Mouse (Mus musculus): Measurements from ENCODE around the gene Rnf39. TPM values are rescaled to one million over a fixed set of nuclear protein-coding genes. Genes with fewer than 3 reads are reported as not detected.
"Not testable (repeated sequence)": the region's sequence is repeated elsewhere in the genome, so short reads cannot be mapped to it uniquely, and the experiment has no call there.

The Rnf39 gene
- polyA plus RNA-seq, 1 experiment = not detected

GRCm38 (mm10) chr17:36988475-36988874 is 45.8 kb downstream of the Rnf39 start:
- Histone ChIP-seq H3K4me1 (ENCODE audit: control insufficient read depth, insufficient read depth, low read length) (peaks cover 4% of the 10 kb centered on the region; the same call in 1 of the 2 replicates), H3K27ac (ENCODE audit: insufficient read depth, low read depth, low read length) (no peak overlapping the region), H3K4me3 (ENCODE audit: insufficient read depth, low read depth, low read length) (no peak overlapping the region)
- TF ChIP-seq CTCF (IDR thresholded peaks at IDR 0.05; ENCODE audit: insufficient read depth, low read depth, low read length) (no peak), POLR2A (IDR thresholded peaks at IDR 0.05; ENCODE audit: insufficient read depth, low read depth, low read length) (no peak)
- 17% methylated on average over 24 of the region's 24 CpGs for WGBS

GRCm38 (mm10) chr17:36989437-36989836 is 46.7 kb downstream of the Rnf39 start, which contains the start of gene H2-M5:
H2-M5 (minus strand) TSS chr17:36989537.
- H3K4me1 ChIP-seq (ENCODE audit: control insufficient read depth, insufficient read depth, low read length) = peaks cover 4% of the 10 kb centered on the region; the same call in 1 of the 2 replicates
- 37% methylated on average over 5 of the region's 5 CpGs for WGBS
- no peak within 1 kb of the TSS for H3K27ac ChIP-seq (ENCODE audit: insufficient read depth, low read depth, low read length)
- no peak within 1 kb of the TSS for H3K4me3 ChIP-seq (ENCODE audit: insufficient read depth, low read depth, low read length)
- TF ChIP-seq CTCF (IDR thresholded peaks at IDR 0.05; ENCODE audit: insufficient read depth, low read depth, low read length) (no peak), POLR2A (IDR thresholded peaks at IDR 0.05; ENCODE audit: insufficient read depth, low read depth, low read length) (no peak)

- H3K27ac ChIP-seq (ENCODE audit: insufficient read depth, low read depth, low read length); H3K4me3 ChIP-seq (ENCODE audit: insufficient read depth, low read depth, low read length); H3K4me1 ChIP-seq (ENCODE audit: control insufficient read depth, insufficient read depth, low read length): not testable (repeated sequence)
- 88% methylated on average over 6 of the region's 6 CpGs for WGBS
Observed at GRCm38 (mm10) chr17:36990630-36991029, 47.9 kb downstream of the Rnf39 start.

GRCm38 (mm10) chr17:36992336-36993104 is 49.8 kb downstream of the Rnf39 start:
- peaks cover 4% of the 10 kb centered on the region; the same call in 1 of the 2 replicates for H3K4me1 ChIP-seq (ENCODE audit: control insufficient read depth, insufficient read depth, low read length)
- 75% methylated on average over 3 of the region's 3 CpGs for WGBS
- no peak overlapping the region for H3K4me3 ChIP-seq (ENCODE audit: insufficient read depth, low read depth, low read length)
- no peak for TF ChIP-seq POLR2A (IDR thresholded peaks at IDR 0.05; ENCODE audit: insufficient read depth, low read depth, low read length)
- TF ChIP-seq CTCF (IDR thresholded peaks at IDR 0.05; ENCODE audit: insufficient read depth, low read depth, low read length) = no peak
- no peak overlapping the region for H3K27ac ChIP-seq (ENCODE audit: insufficient read depth, low read depth, low read length)

GRCm38 (mm10) chr17:36993770-36994325 is 51.1 kb downstream of the Rnf39 start:
- Histone ChIP-seq H3K4me3 (ENCODE audit: insufficient read depth, low read depth, low read length) (no peak overlapping the region), H3K4me1 (ENCODE audit: control insufficient read depth, insufficient read depth, low read length) (no peaks in the 10 kb centered on the region), H3K27ac (ENCODE audit: insufficient read depth, low read depth, low read length) (no peak overlapping the region)
- whole genome bisulfite sequencing = 95% methylated on average over 4 of the region's 4 CpGs
- TF ChIP-seq POLR2A (IDR thresholded peaks at IDR 0.05; ENCODE audit: insufficient read depth, low read depth, low read length) (no peak), CTCF (IDR thresholded peaks at IDR 0.05; ENCODE audit: insufficient read depth, low read depth, low read length) (no peak)

- WGBS = 90% methylated on average over 2 of the region's 2 CpGs
- Histone ChIP-seq H3K27ac (ENCODE audit: insufficient read depth, low read depth, low read length) (no peak overlapping the region), H3K4me3 (ENCODE audit: insufficient read depth, low read depth, low read length) (no peak overlapping the region), H3K4me1 (ENCODE audit: control insufficient read depth, insufficient read depth, low read length) (no peaks in the 10 kb centered on the region)
- no peak for TF ChIP-seq POLR2A (IDR thresholded peaks at IDR 0.05; ENCODE audit: insufficient read depth, low read depth, low read length)
- no peak for TF ChIP-seq CTCF (IDR thresholded peaks at IDR 0.05; ENCODE audit: insufficient read depth, low read depth, low read length)
Observed at GRCm38 (mm10) chr17:36994528-36994927, 51.8 kb downstream of the Rnf39 start.

GRCm38 (mm10) chr17:36995448-36995847 is 52.7 kb downstream of the Rnf39 start:
- no peaks in the 10 kb centered on the region for H3K4me1 ChIP-seq (ENCODE audit: control insufficient read depth, insufficient read depth, low read length)
- no peak for TF ChIP-seq CTCF (IDR thresholded peaks at IDR 0.05; ENCODE audit: insufficient read depth, low read depth, low read length)
- TF ChIP-seq POLR2A (IDR thresholded peaks at IDR 0.05; ENCODE audit: insufficient read depth, low read depth, low read length) = no peak
- 64% methylated on average over 3 of the region's 3 CpGs for WGBS
- no peak overlapping the region for H3K4me3 ChIP-seq (ENCODE audit: insufficient read depth, low read depth, low read length)
- no peak overlapping the region for H3K27ac ChIP-seq (ENCODE audit: insufficient read depth, low read depth, low read length)

GRCm38 (mm10) chr17:36997033-36997735 is 54.5 kb downstream of the Rnf39 start:
- WGBS = 33% methylated on average over 7 of the region's 7 CpGs
- TF ChIP-seq POLR2A (IDR thresholded peaks at IDR 0.05; ENCODE audit: insufficient read depth, low read depth, low read length) (no peak), CTCF (IDR thresholded peaks at IDR 0.05; ENCODE audit: insufficient read depth, low read depth, low read length) (no peak)
- Histone ChIP-seq H3K4me1 (ENCODE audit: control insufficient read depth, insufficient read depth, low read length) (no peaks in the 10 kb centered on the region), H3K27ac (ENCODE audit: insufficient read depth, low read depth, low read length) (no peak overlapping the region), H3K4me3 (ENCODE audit: insufficient read depth, low read depth, low read length) (no peak overlapping the region)

Other genes with a start within 250 kb of the Rnf39 start
- not detected in 2 replicates for gene H2-M10.5, start 170.0 kb upstream of the Rnf39 start, polyA plus RNA-seq (2012; ENCODE audit: insufficient read depth, insufficient read length, low replicate concordance, missing spikeins)
- gene H2-M10.6, start 130.7 kb upstream of the Rnf39 start, polyA plus RNA-seq (2012; ENCODE audit: insufficient read depth, insufficient read length, low replicate concordance, missing spikeins) = not detected in 2 replicates
- gene Trim26, start 105.8 kb upstream of the Rnf39 start, polyA plus RNA-seq (2012; ENCODE audit: insufficient read depth, insufficient read length, low replicate concordance, missing spikeins) = not detected in 2 replicates
- gene Trim15, start 75.7 kb upstream of the Rnf39 start, polyA plus RNA-seq (2012; ENCODE audit: insufficient read depth, insufficient read length, low replicate concordance, missing spikeins) = not detected in 2 replicates
- not detected in 2 replicates for gene Trim10, start 73.3 kb upstream of the Rnf39 start, polyA plus RNA-seq (2012; ENCODE audit: insufficient read depth, insufficient read length, low replicate concordance, missing spikeins)
- gene Trim40, start 52.8 kb upstream of the Rnf39 start, polyA plus RNA-seq (2012; ENCODE audit: insufficient read depth, insufficient read length, low replicate concordance, missing spikeins) = not detected in 2 replicates
- not detected in 2 replicates for gene Trim31, start 44.8 kb upstream of the Rnf39 start, polyA plus RNA-seq (2012; ENCODE audit: insufficient read depth, insufficient read length, low replicate concordance, missing spikeins)
- not detected in 2 replicates for gene Ppp1r11, start 8.8 kb downstream of the Rnf39 start, polyA plus RNA-seq (2012; ENCODE audit: insufficient read depth, insufficient read length, low replicate concordance, missing spikeins)
- not detected in 2 replicates for gene Znrd1, start 15.6 kb downstream of the Rnf39 start, polyA plus RNA-seq (2012; ENCODE audit: insufficient read depth, insufficient read length, low replicate concordance, missing spikeins)
- gene Znrd1as, start 15.7 kb downstream of the Rnf39 start, polyA plus RNA-seq (2012; ENCODE audit: insufficient read depth, insufficient read length, low replicate concordance, missing spikeins) = not detected in 2 replicates
- not detected in 2 replicates for gene 2410137M14Rik, start 38.3 kb downstream of the Rnf39 start, polyA plus RNA-seq (2012; ENCODE audit: insufficient read depth, insufficient read length, low replicate concordance, missing spikeins)
- gene H2-M5, start 46.6 kb downstream of the Rnf39 start, polyA plus RNA-seq (2012; ENCODE audit: insufficient read depth, insufficient read length, low replicate concordance, missing spikeins) = not detected in 2 replicates
- gene Zfp57, start 58.2 kb downstream of the Rnf39 start, polyA plus RNA-seq (2012; ENCODE audit: insufficient read depth, insufficient read length, low replicate concordance, missing spikeins) = not detected in 2 replicates
- gene Mog, start 80.5 kb downstream of the Rnf39 start, polyA plus RNA-seq (2012; ENCODE audit: insufficient read depth, insufficient read length, low replicate concordance, missing spikeins) = not detected in 2 replicates
- gene Gabbr1, start 103.0 kb downstream of the Rnf39 start, polyA plus RNA-seq (2012; ENCODE audit: insufficient read depth, insufficient read length, low replicate concordance, missing spikeins) = 220 and 221 TPM in 2 replicates
- gene Olfr90, start 145.6 kb downstream of the Rnf39 start, polyA plus RNA-seq (2012; ENCODE audit: insufficient read depth, insufficient read length, low replicate concordance, missing spikeins) = not detected in 2 replicates
- not detected in 2 replicates for gene Olfr91, start 155.4 kb downstream of the Rnf39 start, polyA plus RNA-seq (2012; ENCODE audit: insufficient read depth, insufficient read length, low replicate concordance, missing spikeins)
- gene Olfr92, start 177.2 kb downstream of the Rnf39 start, polyA plus RNA-seq (2012; ENCODE audit: insufficient read depth, insufficient read length, low replicate concordance, missing spikeins) = not detected in 2 replicates
- gene Olfr93, start 218.6 kb downstream of the Rnf39 start, polyA plus RNA-seq (2012; ENCODE audit: insufficient read depth, insufficient read length, low replicate concordance, missing spikeins) = not detected in 2 replicates

Measured in olfactory bulb, adult 2 months (tissue).